Mouse (Mus musculus) kidney, adult 2 months (tissue): ENCODE measurements around the gene 4931422A03Rik. TPM values are rescaled to one million over a fixed set of nuclear protein-coding genes. Genes with fewer than 3 reads are reported as not detected.
"Not testable (repeated sequence)": the region's sequence is repeated elsewhere in the genome, so short reads cannot be mapped to it uniquely, and the experiment has no call there.

ENCODE experiments used
- DNase-seq: peaks from one replicate; pipeline ENCODE4 v3.0.0; 2021
- H3K27ac ChIP-seq: fragments of 200-500 bp; 2 replicates; pipeline ENCODE4 v1.5.1; 2012; ENCODE audit warnings: low read depth, low read length, control low read depth, inconsistent platforms; ENCODE audit not compliant: insufficient read depth
- H3K27me3 ChIP-seq: fragments of 200-500 bp; replicated peaks from 2 replicates; pipeline ENCODE4 v1.6.1; 2012; ENCODE audit warnings: mild to moderate bottlenecking, moderate library complexity, low read length, inconsistent platforms; ENCODE audit not compliant: control insufficient read depth, insufficient read depth
- H3K36me3 ChIP-seq: fragments of 200-500 bp; 2 replicates; pipeline ENCODE4 v1.6.1; 2012; ENCODE audit warnings: mild to moderate bottlenecking, moderate library complexity, low read length, inconsistent platforms; ENCODE audit not compliant: control insufficient read depth, insufficient read depth
- H3K4me1 ChIP-seq: fragments of 200-500 bp; 2 replicates; pipeline ENCODE4 v1.6.1; 2011; ENCODE audit warnings: low read length; ENCODE audit not compliant: control insufficient read depth, insufficient read depth
- H3K4me3 ChIP-seq: fragments of 200-500 bp; 2 replicates; pipeline ENCODE4 v1.5.1; 2011; ENCODE audit warnings: mild to moderate bottlenecking, low read depth, low read length, control low read depth; ENCODE audit not compliant: insufficient read depth
- CTCF ChIP-seq: fragments of 200-500 bp; conservative IDR thresholded peaks from 2 replicates; pipeline ENCODE4 v1.5.1; 2011; ENCODE audit warnings: low read depth, mild to moderate bottlenecking, control low read depth, low read length, moderate library complexity, mixed read lengths; ENCODE audit not compliant: insufficient read depth, insufficient read length
- POLR2A ChIP-seq: fragments of 200-500 bp; IDR thresholded peaks from one replicate; pipeline ENCODE4 v1.6.1; 2011; ENCODE audit warnings: low read depth, low read length, control low read depth
- WGBS: fragments of 180-500 bp; shearing (Covaris S2); methylation state at CpG from one replicate; pipeline ENCODE4 v1.1.7; 2018; 5-methylcytosine and 5-hydroxymethylcytosine counted together
- polyA plus RNA-seq: library from polyadenylated mRNA; depleted of rRNA; stranded (reverse); fragments of >200 nt; gene quantifications from 2 replicates; pipeline ENCODE4 v1.2.3, GENCODE M21; 2012; rRNA removed

The 4931422A03Rik gene
- not detected in 2 replicates for polyA plus RNA-seq

DNA sequence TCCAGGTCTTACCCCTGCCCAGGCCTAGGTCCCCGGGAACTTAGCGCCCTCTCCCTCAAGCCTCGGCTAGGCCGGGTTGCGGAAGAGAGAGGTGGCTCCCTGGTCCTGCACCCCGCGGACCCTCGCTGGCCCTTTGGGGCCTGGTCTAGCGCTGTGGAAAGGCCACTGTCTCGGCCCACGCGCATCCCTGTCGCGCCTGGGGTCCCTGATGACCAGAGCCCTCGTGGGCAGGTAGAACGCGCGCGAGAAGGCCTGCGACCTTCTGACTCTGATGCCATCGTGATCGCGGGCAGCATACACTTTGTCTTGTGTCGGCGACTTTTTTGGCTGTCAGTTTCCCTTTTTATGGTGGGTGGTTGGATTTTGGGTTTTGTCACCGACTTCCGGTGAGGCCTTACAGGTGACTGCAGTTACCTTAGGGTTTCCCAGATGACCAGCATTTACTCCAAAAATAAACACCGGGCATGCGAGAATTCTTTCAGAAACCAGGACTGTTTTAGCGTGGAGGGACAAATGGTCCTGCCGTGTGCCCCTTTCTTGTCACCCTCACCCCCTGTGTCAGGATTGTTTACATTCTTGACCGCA, at the start of gene 4931422A03Rik:
TSS of gene 4931422A03Rik (minus strand) at position 223 of the 585 bp plus-strand sequence.
- H3K27me3 ChIP-seq = no peaks in the 10 kb centered on the region
- TF ChIP-seq CTCF (no peak), POLR2A (no peak)
- H3K36me3 ChIP-seq = peaks cover 2% of the 10 kb centered on the region; the same call in 1 of the 2 replicates
- H3K4me3 ChIP-seq = peak within 1 kb of the TSS; percentile 74
- peaks cover 13% of the 10 kb centered on the region for H3K4me1 ChIP-seq
- peak; percentile 25 for DNase-seq
- under 1% methylated on average over 32 of the region's 32 CpGs for WGBS
- H3K27ac ChIP-seq = peak within 1 kb of the TSS; percentile 85

DNA sequence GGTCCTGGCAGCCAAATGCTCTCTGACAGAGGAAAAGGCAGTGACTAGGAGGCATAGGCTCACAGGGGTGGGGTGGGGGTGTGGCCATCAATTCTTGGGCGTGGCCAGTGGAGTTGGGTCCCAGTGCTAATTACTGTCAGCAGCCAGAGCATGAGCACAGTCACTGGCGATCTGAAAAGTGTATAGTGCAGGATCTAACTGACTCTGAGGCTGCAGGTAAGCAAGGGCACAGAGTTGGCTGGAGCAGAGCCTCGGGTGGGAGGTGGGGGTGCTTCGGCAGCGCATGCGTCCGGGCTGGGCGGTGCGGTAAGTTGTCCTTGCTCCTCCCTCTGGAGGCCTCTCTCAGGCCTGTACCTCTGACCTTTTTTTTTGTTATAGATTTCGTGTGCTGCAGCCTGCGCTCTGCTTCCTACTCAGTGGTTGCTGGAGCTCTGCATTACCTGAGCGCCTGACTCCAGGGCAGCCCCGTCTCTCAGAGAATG, 41.6 kb upstream of the 4931422A03Rik start, which contains the start of gene Cd59b:
TSS of gene Cd59b (plus strand) at position 146 of the 482 bp plus-strand sequence.
- Histone ChIP-seq H3K4me3 (peak within 1 kb of the TSS; percentile 49), H3K4me1 (no peaks in the 10 kb centered on the region), H3K27me3 (no peaks in the 10 kb centered on the region), H3K27ac (peak within 1 kb of the TSS; percentile 29; the same call in 1 of the 2 replicates), H3K36me3 (no peaks in the 10 kb centered on the region)
- no peak for TF ChIP-seq CTCF
- no peak for TF ChIP-seq POLR2A
- peak; percentile 73 for DNase-seq
- 11% methylated on average over 13 of the region's 13 CpGs for WGBS

DNA sequence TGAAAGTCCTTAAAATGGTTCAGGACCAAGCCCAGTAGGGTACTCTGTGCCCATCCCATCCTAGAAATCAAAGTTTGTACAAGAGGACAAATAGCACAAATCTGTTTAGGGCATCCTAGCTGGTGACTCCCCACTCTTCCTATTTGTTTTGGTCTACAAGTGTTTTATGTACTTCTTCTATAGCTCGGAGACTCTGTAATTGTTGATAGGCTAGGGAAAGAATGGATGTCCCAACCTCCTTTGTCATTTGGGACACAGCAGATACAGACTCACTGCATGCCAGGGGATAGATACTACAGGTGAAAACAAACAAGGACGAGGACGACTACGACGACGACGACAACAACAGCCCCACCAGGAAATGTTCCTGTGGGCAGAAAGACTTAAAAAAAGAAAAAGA, 40.3 kb upstream of the 4931422A03Rik start, which contains the start of gene Gm10799:
TSS of gene Gm10799 (minus strand) at position 101 of the 400 bp plus-strand sequence.
- H3K36me3 ChIP-seq, H3K27me3 ChIP-seq: not testable (repeated sequence)

DNA sequence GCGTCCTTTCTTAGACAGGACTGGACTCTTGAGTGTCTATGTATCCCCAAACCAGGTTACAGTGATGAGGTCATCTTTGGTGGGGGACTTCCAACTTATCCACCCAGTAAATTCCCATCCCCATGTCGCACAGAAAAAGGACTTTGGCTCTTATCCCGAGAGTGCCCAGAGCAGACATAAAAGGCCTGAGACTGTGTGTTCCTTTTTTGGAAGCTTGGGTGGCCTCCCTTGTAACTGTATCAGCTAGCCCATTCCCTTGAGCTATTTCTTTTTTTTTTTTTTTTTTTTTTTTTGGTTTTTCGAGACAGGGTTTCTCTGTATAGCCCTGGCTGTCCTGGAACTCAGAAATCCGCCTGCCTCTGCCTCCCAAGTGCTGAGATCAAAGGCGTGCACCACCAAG, 37.4 kb upstream of the 4931422A03Rik start, which contains the start of gene Gm10912:
TSS of gene Gm10912 (plus strand) at position 301 of the 400 bp plus-strand sequence.
- H3K36me3 ChIP-seq, H3K4me1 ChIP-seq, H3K27ac ChIP-seq, H3K27me3 ChIP-seq, H3K4me3 ChIP-seq, DNase-seq: not testable (repeated sequence)
- WGBS = 81% methylated on average over 6 of the region's 6 CpGs

More for the DNA sequence above, 40.3 kb upstream of the 4931422A03Rik start, which contains the start of gene Gm10799:
- not testable (repeated sequence) for H3K4me1 ChIP-seq, H3K27ac ChIP-seq, H3K4me3 ChIP-seq, DNase-seq
- WGBS = 69% methylated on average over 7 of the region's 7 CpGs

DNA sequence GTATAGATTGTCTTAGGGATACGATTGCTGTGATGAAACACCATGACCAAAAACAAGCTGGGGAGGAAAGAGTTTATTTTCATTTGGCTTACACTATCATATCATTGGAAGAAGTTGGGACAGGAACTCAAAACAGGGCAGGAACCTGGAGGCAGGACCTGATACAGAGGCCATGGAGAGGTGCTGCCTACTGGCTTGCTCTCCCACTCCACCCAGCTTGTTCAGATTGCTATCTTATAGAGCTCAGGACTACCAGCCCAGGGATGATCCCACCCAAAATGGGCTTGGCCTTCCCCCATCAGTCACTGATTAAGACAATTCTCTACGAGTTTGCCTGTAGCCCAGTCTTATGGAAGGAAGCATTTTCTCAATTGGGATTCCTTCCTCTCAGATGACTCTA, 36.0 kb upstream of the 4931422A03Rik start:
- DNase-seq = no peak
- no peaks in the 10 kb centered on the region for H3K4me1 ChIP-seq
- TF ChIP-seq CTCF (no peak), POLR2A (no peak)
- H3K27ac ChIP-seq = no peak overlapping the region
- H3K27me3 ChIP-seq = no peaks in the 10 kb centered on the region
- 76% methylated on average over 2 of the region's 2 CpGs for WGBS
- peaks cover 3% of the 10 kb centered on the region; the same call in 1 of the 2 replicates for H3K36me3 ChIP-seq
- no peak overlapping the region for H3K4me3 ChIP-seq

DNA sequence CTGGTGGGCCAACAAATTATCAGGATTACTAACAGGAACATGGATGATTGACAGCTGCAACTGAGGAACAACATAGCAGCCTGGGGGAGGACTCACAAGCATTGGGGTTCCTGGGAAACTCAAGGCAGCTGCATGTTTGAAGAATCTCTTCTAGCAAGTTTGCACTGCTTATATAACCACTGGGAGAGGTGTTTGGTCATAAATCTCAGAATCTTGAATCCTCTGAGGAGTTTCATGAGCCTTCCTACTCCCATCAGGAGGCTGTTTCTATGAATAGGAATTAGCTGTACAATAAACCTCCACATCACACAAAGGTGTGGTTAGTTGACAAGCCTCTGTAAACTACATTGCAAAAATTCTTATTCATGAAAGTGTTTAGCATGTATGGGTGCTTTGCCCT, 34.5 kb upstream of the 4931422A03Rik start:
- Histone ChIP-seq H3K27ac (no peak overlapping the region), H3K4me3 (no peak overlapping the region), H3K4me1 (no peaks in the 10 kb centered on the region), H3K27me3 (no peaks in the 10 kb centered on the region), H3K36me3 (peaks cover 3% of the 10 kb centered on the region; the same call in 1 of the 2 replicates)
- no peak for DNase-seq
- TF ChIP-seq POLR2A (no peak), CTCF (no peak)

DNA sequence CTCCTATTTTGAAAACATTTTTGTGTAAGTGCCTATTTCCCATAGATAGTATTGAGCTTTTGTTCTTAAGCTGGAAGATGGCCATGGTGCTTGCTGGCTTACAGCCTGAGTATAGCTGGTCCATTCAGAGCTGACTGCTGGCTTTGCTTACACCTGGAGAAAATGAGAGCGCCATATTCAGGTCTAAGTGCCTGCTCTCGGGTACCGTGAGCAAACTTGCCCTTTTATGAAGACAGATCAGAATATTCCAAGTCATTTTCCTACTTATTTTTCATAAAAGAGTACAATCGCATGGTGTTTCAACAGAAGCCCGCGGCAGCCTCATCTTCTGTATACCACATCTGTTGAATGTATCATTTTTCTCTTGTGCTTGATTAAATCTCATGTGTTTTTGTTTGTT, 32.8 kb upstream of the 4931422A03Rik start:
- WGBS = 96% methylated on average over 6 of the region's 6 CpGs
- H3K27ac ChIP-seq = no peak overlapping the region
- no peak overlapping the region for H3K4me3 ChIP-seq
- peaks cover 3% of the 10 kb centered on the region; the same call in 1 of the 2 replicates for H3K36me3 ChIP-seq
- TF ChIP-seq CTCF (no peak), POLR2A (no peak)
- no peaks in the 10 kb centered on the region for H3K27me3 ChIP-seq
- no peak for DNase-seq
- no peaks in the 10 kb centered on the region for H3K4me1 ChIP-seq
